Mouse (Mus musculus): ENCODE data around the gene Igf1. TPM values are rescaled to one million over a fixed set of nuclear protein-coding genes. Genes with fewer than 3 reads are reported as not detected.

Igf1 gene
- total RNA-seq (2023): 1 to 10 TPM in 1 of 2 experiments, under 1 TPM in 1; 0.89 to 1.8 TPM

GRCm38 (mm10) chr10:87858013-87858806, at the start of gene Igf1:
TSS of gene Igf1 (plus strand) at chr10:87858265.

Other genes starting within 250 kb of the Igf1 start
- not detected for gene Pmch, start 232.8 kb downstream of the Igf1 start, total RNA-seq (2023)